Mouse (Mus musculus) liver, adult 2 months (tissue): ENCODE measurements around the gene Cep164.

Source experiments
- CTCF ChIP-seq: fragments of 200-500 bp; IDR thresholded peaks from 2 replicates; pipeline ENCODE4 v1.5.1; 2011; ENCODE audit warnings: low read depth, low read length, control low read depth
- POLR2A ChIP-seq: fragments of 200-500 bp; IDR thresholded peaks from 2 replicates; pipeline ENCODE4 v1.6.1; 2011; ENCODE audit warnings: low read length, control low read depth; ENCODE audit not compliant: insufficient read depth; ENCODE audit errors: extremely low read depth

GRCm38 (mm10) chr9:45838434-45839138 lies 10.1 kb upstream of the Cep164 start, which contains the start of gene Bace1:
- TF ChIP-seq POLR2A (peak; percentile 89), CTCF (no peak; the same call in 1 of the 2 replicates)
